In the genomic region with DNA sequence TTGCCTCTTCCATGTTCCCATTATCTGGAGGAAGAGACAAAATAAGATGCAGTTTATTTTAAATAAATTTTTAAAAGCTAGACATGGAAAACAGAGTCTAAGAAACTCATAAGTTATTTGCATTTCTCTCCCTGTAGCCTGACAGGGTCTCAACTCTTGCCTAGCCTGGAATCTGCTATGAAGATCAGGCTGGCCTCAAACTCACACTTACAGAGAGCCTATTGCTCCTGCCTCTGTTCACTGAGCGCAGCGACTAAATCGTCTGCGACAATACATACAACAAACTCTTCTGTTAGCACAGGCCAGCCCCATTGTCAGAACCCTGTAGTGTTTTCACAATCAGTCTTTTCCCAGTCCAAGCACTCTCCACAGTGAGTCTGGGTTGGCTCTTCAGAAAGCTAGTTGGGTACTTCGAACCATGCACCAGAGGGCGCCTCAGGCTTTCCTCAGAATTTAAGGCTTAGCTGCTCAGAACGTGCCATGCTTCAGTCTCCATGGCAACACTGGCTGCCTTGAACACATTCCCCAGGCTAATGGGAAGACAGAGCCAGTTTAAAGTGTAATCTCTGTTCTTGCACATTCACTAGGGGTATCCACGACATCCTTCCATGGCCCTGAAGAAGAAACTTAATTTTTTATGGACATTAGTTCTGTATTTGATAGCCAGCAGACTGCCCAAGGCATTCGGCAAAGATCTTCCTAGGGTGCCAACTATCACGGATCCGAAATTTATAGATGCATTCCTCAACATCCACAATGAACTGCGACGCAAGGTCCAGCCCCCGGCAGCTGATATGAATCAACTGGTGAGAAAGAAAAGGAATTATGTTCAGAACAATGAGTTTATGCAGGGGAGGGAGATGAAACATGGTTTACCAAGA, we compare ENCODE assay signal across 9 mouse cellular contexts. TPM values are rescaled to one million over a fixed set of nuclear protein-coding genes. Genes with fewer than 3 reads are reported as not detected.
A peak's percentile ranks its signal among the peaks of the same experiment; 100 is the strongest.
DNase-seq lines count a peak whose midpoint lies in the region; ATAC-seq and TF ChIP-seq lines count a peak whose summit lies in the region.
"Had no signal": no experiment of that assay in that cellular context is flagged by ENCODE, and none has a peak within 500 bp of the region (broad histone marks: within the 10 kb centered on the region; RNA-seq: fewer than 3 reads in every experiment).

A gene (plus strand): TSS at position 488 of the 881 bp plus-strand sequence.

- H3K27ac ChIP-seq in kidney, embryonic 15.5 days = no peak within 1 kb of the TSS
- H3K27ac ChIP-seq in limb, embryonic 12.5 days = no peak within 1 kb of the TSS
- H3K27ac ChIP-seq in midbrain, postnatal 0 days (ENCODE audit: low read depth, low read length) = no peak within 1 kb of the TSS

- 54% methylated on average over 14 of the region's 14 CpGs for WGBS in kidney, embryonic 15.5 days
- 58% methylated on average over 14 of the region's 14 CpGs for WGBS in limb, embryonic 12.5 days
- WGBS in midbrain, postnatal 0 days = 26% methylated on average over 14 of the region's 14 CpGs

- TF ChIP-seq CTCF in midbrain, postnatal 0 days (IDR thresholded peaks at IDR 0.05) = peak; percentile 83

- no peak within 1 kb of the TSS for H3K4me2 ChIP-seq in kidney, embryonic 15.5 days
- H3K4me2 ChIP-seq in limb, embryonic 12.5 days = no peak within 1 kb of the TSS
- H3K4me2 ChIP-seq in midbrain, postnatal 0 days (ENCODE audit: low read depth, low read length, poor library complexity, severe bottlenecking) = 0 out of 2 replicates have a peak within 1 kb of the TSS, but pooled peaks have one; percentile 4

- no peaks in the 10 kb centered on the region for H3K27me3 ChIP-seq in kidney, embryonic 15.5 days
- no peaks in the 10 kb centered on the region for H3K27me3 ChIP-seq in limb, embryonic 12.5 days
- H3K27me3 ChIP-seq in midbrain, postnatal 0 days (ENCODE audit: insufficient read depth, low read length) = no peaks in the 10 kb centered on the region

- peak; percentile 95 for ATAC-seq in kidney, embryonic 15.5 days (replicated peaks; ENCODE audit: low FRiP score)
- ATAC-seq in limb, embryonic 12.5 days (ENCODE audit: insufficient number of reproducible peaks, insufficient read depth, low FRiP score, low TSS enrichment, low read depth) = peak; percentile 31; the same call in 1 of the 2 replicates
- ATAC-seq in midbrain, postnatal 0 days (ENCODE audit: low FRiP score) = peak; percentile 94

- no peaks in the 10 kb centered on the region for H3K36me3 ChIP-seq in kidney, embryonic 15.5 days
- no peaks in the 10 kb centered on the region for H3K36me3 ChIP-seq in limb, embryonic 12.5 days
- no peaks in the 10 kb centered on the region for H3K36me3 ChIP-seq in midbrain, postnatal 0 days (ENCODE audit: insufficient read depth, low read length)

- DNase-seq in 3T3-L1 (ENCODE audit: low read depth, low spot score) (peak; percentile 77), MEL-GATA-1-ER (ENCODE audit: extremely low read depth, low read depth) (peak; percentile 7)
- DNase-seq in cerebellum, adult 9-11 months = peak; percentile 18
- DNase-seq in frontal cortex, adult 2 months (ENCODE audit: extremely low spot score in 1 of 2, low spot score in 1 of 2) = peak; percentile 79 to 88
- DNase-seq in midbrain, postnatal 0 days (ENCODE audit: low spot score) = peak; percentile 92
- DNase-seq in testis, postnatal 14 days (ENCODE audit: low spot score) = peak; percentile 20

- H3K9ac ChIP-seq in kidney, embryonic 15.5 days = no peak within 1 kb of the TSS
- no peak within 1 kb of the TSS for H3K9ac ChIP-seq in limb, embryonic 12.5 days (replicated peaks)
- no peak within 1 kb of the TSS for H3K9ac ChIP-seq in midbrain, postnatal 0 days (replicated peaks; ENCODE audit: low read length, poor library complexity, severe bottlenecking)

- no peak within 1 kb of the TSS for H3K4me3 ChIP-seq in kidney, embryonic 15.5 days (replicated peaks)
- no peak within 1 kb of the TSS for H3K4me3 ChIP-seq in limb, embryonic 12.5 days (replicated peaks)
- H3K4me3 ChIP-seq in midbrain, postnatal 0 days (ENCODE audit: low read depth, low read length) = no peak within 1 kb of the TSS

- no peaks in the 10 kb centered on the region for H3K4me1 ChIP-seq in kidney, embryonic 15.5 days
- H3K4me1 ChIP-seq in limb, embryonic 12.5 days (replicated peaks) = no peaks in the 10 kb centered on the region
- H3K4me1 ChIP-seq in midbrain, postnatal 0 days (ENCODE audit: insufficient read depth, low read length) = no peaks in the 10 kb centered on the region

- no peaks in the 10 kb centered on the region for H3K9me3 ChIP-seq in kidney, embryonic 15.5 days (replicated peaks)
- no peaks in the 10 kb centered on the region for H3K9me3 ChIP-seq in limb, embryonic 12.5 days
- no peaks in the 10 kb centered on the region for H3K9me3 ChIP-seq in midbrain, postnatal 0 days (ENCODE audit: low read length)

RNA-seq across cellular contexts. Expression of the gene that starts here (rescaled TPM):
- polyA plus RNA-seq in frontal cortex, adult 2 months (2012; rRNA removed) = not detected in 2 replicates
- polyA plus RNA-seq in kidney, embryonic 15.5 days (2015; fragmentation: Nextera tagmentation; extraction: Ambion mirVana) = not detected in 2 replicates
- polyA plus RNA-seq in limb, embryonic 12.5 days (2016; fragmentation: Nextera tagmentation; extraction: Ambion mirVana) = not detected in 2 replicates
- total RNA-seq in midbrain, postnatal 0 days (2014; rRNA removed) = 0.77 TPM in 1 of 2 replicates, not detected in the other
- polyA plus RNA-seq in midbrain, postnatal 0 days (2015; fragmentation: Nextera tagmentation; extraction: Ambion mirVana) = 0.17 TPM in 1 of 2 replicates, not detected in the other
- total RNA-seq: gastrocnemius, postnatal 4 days had no signal

Comparison
In these comparisons a context has a peak if more than half of its experiments do, and no peak if none do; other contexts are left out.
1. Peak in DNase-seq in frontal cortex, adult 2 months; RNA of the gene not detected or under 1 TPM.
2. Peak in ATAC-seq in kidney, embryonic 15.5 days; RNA of the gene not detected or under 1 TPM.
3. Peak in ATAC-seq in limb, embryonic 12.5 days; RNA of the gene not detected or under 1 TPM.
4. Peak in DNase-seq, ATAC-seq and H3K4me2 ChIP-seq in midbrain, postnatal 0 days; RNA of the gene not detected or under 1 TPM.
5. DNase-seq: peak in every context shown above with its lines; median percentile 92 in midbrain, postnatal 0 days; 84 in frontal cortex, adult 2 months; 77 in 3T3-L1; 20 in testis, postnatal 14 days; 18 in cerebellum, adult 9-11 months; 7 in MEL-GATA-1-ER.
6. ATAC-seq: peak in every context shown above with its lines; median percentile 95 in kidney, embryonic 15.5 days; 94 in midbrain, postnatal 0 days; 31 in limb, embryonic 12.5 days.